Mouse (Mus musculus) limb, embryonic 15.5 days (tissue): ENCODE measurements around the gene Plxna1. TPM values are rescaled to one million over a fixed set of nuclear protein-coding genes. Genes with fewer than 3 reads are reported as not detected.

Experiments used
- ATAC-seq: fragments of 200-750 bp; cut with Nextera tagmentation; 2 replicates; pipeline ENCODE4 v1.8.0; 2017; ENCODE audit warnings: low read depth, moderate TSS enrichment; ENCODE audit not compliant: insufficient number of reproducible peaks, low FRiP score, low TSS enrichment
- H3K27ac ChIP-seq: fragments of 300-500 bp; sonication (generic); 2 replicates; pipeline ENCODE4 v1.5.1; 2015; ENCODE audit warnings: moderate library complexity, mild to moderate bottlenecking, inconsistent platforms
- H3K27me3 ChIP-seq: fragments of 300-500 bp; sonication (generic); 2 replicates; pipeline ENCODE4 v1.6.1; 2015; ENCODE audit warnings: inconsistent platforms
- H3K36me3 ChIP-seq: fragments of 300-500 bp; sonication (generic); 2 replicates; pipeline ENCODE4 v1.6.1; 2015; ENCODE audit warnings: inconsistent platforms
- H3K4me1 ChIP-seq: fragments of 300-500 bp; sonication (generic); 2 replicates; pipeline ENCODE4 v1.6.1; 2015; ENCODE audit warnings: inconsistent platforms
- H3K4me2 ChIP-seq: fragments of 300-500 bp; sonication (generic); 2 replicates; pipeline ENCODE4 v1.6.1; 2015; ENCODE audit warnings: mild to moderate bottlenecking, inconsistent platforms
- H3K4me3 ChIP-seq: fragments of 300-500 bp; sonication (generic); 2 replicates; pipeline ENCODE4 v1.5.1; 2015; ENCODE audit warnings: mild to moderate bottlenecking, inconsistent platforms
- H3K9ac ChIP-seq: fragments of 300-500 bp; sonication (generic); 2 replicates; pipeline ENCODE4 v1.6.1; 2015; ENCODE audit warnings: inconsistent platforms
- H3K9me3 ChIP-seq: fragments of 300-500 bp; sonication (generic); 2 replicates; pipeline ENCODE4 v1.6.1; 2016; ENCODE audit warnings: inconsistent platforms
- WGBS: fragments of 180-500 bp; shearing (Covaris S2); methylation state at CpG from one replicate; pipeline ENCODE4 v1.1.7; 2015; 5-methylcytosine and 5-hydroxymethylcytosine counted together
- polyA plus RNA-seq: library from polyadenylated mRNA; unstranded; fragments of >200 nt; fragmentation: Nextera tagmentation; extraction: Ambion mirVana; gene quantifications from 2 replicates; pipeline ENCODE4 v1.2.1, GENCODE M21; 2015

Gene Plxna1
- polyA plus RNA-seq, 1 experiment from 2014 or later, result 31.8 TPM

DNA sequence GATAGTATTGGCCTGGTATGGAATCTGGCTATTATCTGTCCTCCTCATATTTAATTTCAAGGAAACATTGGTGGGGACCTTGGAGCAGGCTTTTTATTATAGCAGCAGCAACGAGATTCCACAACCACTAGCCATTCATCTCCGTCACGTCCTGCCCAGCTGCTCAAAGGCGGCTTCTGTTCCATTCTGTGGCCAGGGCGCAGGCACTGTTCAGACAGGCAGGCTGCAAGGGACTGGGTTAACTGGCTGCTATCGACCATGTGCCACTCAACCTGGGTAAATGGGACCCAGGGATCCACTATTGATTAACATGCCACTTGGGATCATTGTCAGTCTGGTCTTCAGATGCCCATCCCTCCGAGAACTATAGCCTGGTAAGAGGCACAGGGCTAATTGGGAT is 27.4 kb upstream of the Plxna1 start:
- H3K27me3 ChIP-seq, result no peaks in the 10 kb centered on the region
- H3K27ac ChIP-seq, result no peak overlapping the region
- H3K4me3 ChIP-seq, result no peak overlapping the region
- H3K36me3 ChIP-seq, result no peaks in the 10 kb centered on the region
- H3K9ac ChIP-seq, result no peak overlapping the region
- no peak for ATAC-seq
- H3K4me2 ChIP-seq, result no peak overlapping the region
- no peaks in the 10 kb centered on the region for H3K9me3 ChIP-seq
- WGBS, result 72% methylated on average over 7 of the region's 7 CpGs
- H3K4me1 ChIP-seq, result no peaks in the 10 kb centered on the region

DNA sequence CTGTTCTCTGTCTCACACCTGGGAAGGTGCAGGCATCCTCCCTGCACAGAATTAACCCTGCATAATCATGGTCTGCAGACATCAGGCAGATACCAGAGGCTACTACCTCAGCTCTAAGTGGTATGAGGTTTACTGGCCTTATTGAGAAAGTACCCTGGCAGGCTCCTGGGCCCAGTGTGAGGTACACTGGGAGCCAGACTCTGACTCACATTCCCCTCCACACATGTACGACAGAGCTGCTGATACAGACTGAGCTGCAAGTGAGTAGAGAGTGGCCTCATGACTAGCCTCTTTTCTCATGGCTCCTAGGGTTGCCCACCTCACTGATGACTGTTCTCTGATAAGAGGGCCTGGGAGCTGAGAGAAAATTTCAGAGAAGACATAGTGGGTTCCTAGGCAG is 24.5 kb upstream of the Plxna1 start:
- H3K27ac ChIP-seq, result no peak overlapping the region
- no peaks in the 10 kb centered on the region for H3K9me3 ChIP-seq
- H3K4me3 ChIP-seq, result no peak overlapping the region
- H3K4me1 ChIP-seq, result no peaks in the 10 kb centered on the region
- no peaks in the 10 kb centered on the region for H3K36me3 ChIP-seq
- no peak for ATAC-seq
- H3K4me2 ChIP-seq, result no peak overlapping the region
- 56% methylated on average over 1 of the region's 1 CpGs for WGBS
- no peak overlapping the region for H3K9ac ChIP-seq
- no peaks in the 10 kb centered on the region for H3K27me3 ChIP-seq

DNA sequence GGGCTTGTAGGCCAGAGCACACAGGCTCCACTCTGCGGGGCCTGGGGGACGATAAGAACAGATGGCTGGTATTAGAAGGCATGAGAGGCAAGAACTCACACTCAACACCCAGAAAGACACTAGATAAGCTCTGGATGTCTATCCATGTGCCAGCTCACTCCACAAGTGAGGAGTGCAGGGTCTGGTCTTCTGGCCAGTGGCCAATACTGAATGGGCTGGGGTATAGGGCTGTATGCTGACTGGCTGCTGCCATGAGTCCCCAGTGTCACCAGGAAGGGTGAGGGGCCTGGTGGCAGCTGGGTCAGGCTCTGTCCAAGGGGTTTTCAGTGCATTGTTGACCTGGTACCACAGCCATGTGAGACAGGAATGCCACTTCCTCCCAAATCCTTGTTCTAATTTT is 22.3 kb upstream of the Plxna1 start:
- no peaks in the 10 kb centered on the region for H3K27me3 ChIP-seq
- no peak overlapping the region for H3K4me3 ChIP-seq
- H3K9ac ChIP-seq, result no peak overlapping the region
- no peak overlapping the region for H3K4me2 ChIP-seq
- H3K27ac ChIP-seq, result no peak overlapping the region
- no peaks in the 10 kb centered on the region for H3K36me3 ChIP-seq
- no peaks in the 10 kb centered on the region for H3K4me1 ChIP-seq
- no peak for ATAC-seq
- no peaks in the 10 kb centered on the region for H3K9me3 ChIP-seq
- 87% methylated on average over 2 of the region's 2 CpGs for WGBS

DNA sequence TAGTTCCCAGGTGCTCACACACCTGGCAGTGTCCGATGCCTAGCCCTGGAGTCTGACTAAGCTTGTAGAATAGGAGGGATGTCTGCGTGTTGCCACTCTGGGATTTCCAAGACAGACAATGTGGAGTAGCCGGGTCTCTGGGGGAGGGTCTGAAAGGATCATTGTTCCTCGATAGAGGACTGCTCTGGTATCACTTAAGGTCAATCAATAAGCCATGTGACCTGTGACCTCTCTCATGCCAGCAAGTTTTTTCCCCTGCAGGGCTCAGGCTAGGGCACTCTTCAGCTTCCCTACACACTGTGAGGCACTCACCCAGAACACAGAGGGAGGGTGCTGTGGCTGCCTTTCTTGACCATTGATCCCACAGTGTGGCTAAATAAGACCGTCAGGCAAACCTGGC is 19.4 kb upstream of the Plxna1 start:
- no peaks in the 10 kb centered on the region for H3K27me3 ChIP-seq
- H3K4me2 ChIP-seq, result no peak overlapping the region
- no peak overlapping the region for H3K4me3 ChIP-seq
- no peak overlapping the region for H3K27ac ChIP-seq
- H3K9me3 ChIP-seq, result no peaks in the 10 kb centered on the region
- no peak overlapping the region for H3K9ac ChIP-seq
- ATAC-seq, result no peak
- H3K4me1 ChIP-seq, result no peaks in the 10 kb centered on the region
- H3K36me3 ChIP-seq, result no peaks in the 10 kb centered on the region
- WGBS, result 67% methylated on average over 5 of the region's 5 CpGs

DNA sequence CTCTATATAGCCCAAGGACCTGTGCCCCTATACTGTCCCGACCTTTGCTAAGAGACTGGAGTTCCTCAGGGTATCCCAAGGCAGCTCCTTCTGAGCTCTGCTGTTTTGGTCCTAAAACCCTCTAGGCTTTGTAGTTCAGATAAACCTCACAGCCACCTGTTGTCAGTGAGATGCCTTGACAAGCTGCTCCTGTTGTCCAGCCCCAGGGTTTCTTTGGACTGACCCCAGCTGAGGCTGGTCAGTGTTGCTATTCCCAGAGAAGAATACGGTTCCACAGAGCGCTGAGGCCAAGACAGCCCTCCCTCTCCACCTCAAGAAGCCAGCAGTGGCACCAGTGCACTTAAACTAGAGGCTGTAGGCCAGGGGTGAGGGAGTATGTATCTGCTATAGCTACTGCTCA is 18.8 kb upstream of the Plxna1 start:
- Histone ChIP-seq H3K4me2 (no peak overlapping the region), H3K9me3 (no peaks in the 10 kb centered on the region), H3K27me3 (no peaks in the 10 kb centered on the region), H3K4me1 (no peaks in the 10 kb centered on the region), H3K9ac (no peak overlapping the region), H3K36me3 (no peaks in the 10 kb centered on the region), H3K27ac (no peak overlapping the region), H3K4me3 (no peak overlapping the region)
- no peak for ATAC-seq
- WGBS, result 74% methylated on average over 3 of the region's 3 CpGs

DNA sequence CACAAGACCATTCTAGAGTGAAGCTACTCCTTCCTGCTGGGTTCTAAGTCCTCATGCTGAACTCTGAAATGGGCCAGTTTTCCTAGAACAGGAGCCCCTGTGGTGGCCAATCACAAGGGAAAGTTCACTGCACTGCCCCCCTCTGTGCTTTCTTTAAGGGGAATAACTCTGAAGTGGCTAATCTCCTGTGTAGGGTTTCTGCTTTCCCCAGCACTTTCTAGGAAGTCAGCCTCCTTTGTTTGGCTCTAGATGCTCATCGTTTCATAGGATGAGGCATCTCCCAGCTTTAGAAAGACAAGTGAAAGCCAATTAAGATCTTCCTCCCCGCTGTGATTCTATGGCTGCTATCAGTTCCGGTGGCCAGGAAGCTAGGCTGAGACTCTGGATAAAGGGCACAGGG is 18.3 kb upstream of the Plxna1 start:
- Histone ChIP-seq H3K4me2 (no peak overlapping the region), H3K4me3 (no peak overlapping the region), H3K36me3 (no peaks in the 10 kb centered on the region), H3K27ac (no peak overlapping the region), H3K27me3 (no peaks in the 10 kb centered on the region), H3K9me3 (no peaks in the 10 kb centered on the region), H3K4me1 (no peaks in the 10 kb centered on the region), H3K9ac (no peak overlapping the region)
- 63% methylated on average over 3 of the region's 3 CpGs for WGBS
- ATAC-seq, result no peak

DNA sequence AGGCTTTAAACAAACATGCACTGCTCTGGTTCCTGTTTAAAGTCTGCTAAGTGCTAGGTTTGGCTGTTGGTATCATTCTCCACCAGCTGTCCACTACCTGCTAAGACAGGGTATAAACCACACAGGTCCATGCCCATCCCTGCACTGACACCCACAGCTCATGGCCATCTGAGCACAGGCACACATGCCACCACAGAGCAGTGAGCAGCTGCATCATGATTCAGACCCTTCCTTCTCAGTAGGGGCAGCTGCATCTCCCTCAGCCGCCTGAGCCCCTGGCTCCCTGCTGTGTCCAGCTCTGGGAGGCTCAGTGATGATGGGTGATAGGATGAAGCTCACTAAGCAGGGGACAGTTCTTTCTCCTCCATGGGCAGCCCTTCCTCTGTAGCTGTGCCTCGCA is 15.8 kb upstream of the Plxna1 start:
- 69% methylated on average over 2 of the region's 2 CpGs for WGBS
- no peaks in the 10 kb centered on the region for H3K4me1 ChIP-seq
- no peak overlapping the region for H3K4me2 ChIP-seq
- H3K9me3 ChIP-seq, result no peaks in the 10 kb centered on the region
- no peaks in the 10 kb centered on the region for H3K27me3 ChIP-seq
- no peaks in the 10 kb centered on the region for H3K36me3 ChIP-seq
- no peak overlapping the region for H3K9ac ChIP-seq
- no peak overlapping the region for H3K27ac ChIP-seq
- no peak overlapping the region for H3K4me3 ChIP-seq
- no peak for ATAC-seq

DNA sequence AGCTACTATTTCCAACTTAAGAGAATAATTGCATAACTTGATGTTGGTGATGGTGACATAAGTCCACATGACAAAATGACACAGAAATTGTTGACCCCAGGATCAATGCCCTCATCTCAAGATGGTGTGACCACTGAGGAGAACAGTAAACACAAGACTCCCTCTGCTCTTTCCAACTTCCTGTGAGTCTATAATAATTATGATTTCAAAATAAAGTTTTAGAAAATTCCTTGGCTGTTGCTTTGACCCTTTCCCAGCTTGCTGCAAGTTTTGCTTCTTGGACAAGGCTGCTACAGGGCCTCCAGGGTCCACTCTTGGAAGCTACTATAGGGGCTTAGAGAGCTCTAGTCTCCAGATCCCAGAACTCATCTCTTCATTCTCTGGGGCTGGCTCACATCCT is 6.4 kb upstream of the Plxna1 start:
- ATAC-seq, result no peak
- Histone ChIP-seq H3K27me3 (peaks cover 2% of the 10 kb centered on the region; the same call in 1 of the 2 replicates), H3K4me1 (peaks cover 6% of the 10 kb centered on the region; the same call in 1 of the 2 replicates), H3K9me3 (no peaks in the 10 kb centered on the region), H3K36me3 (no peaks in the 10 kb centered on the region), H3K9ac (no peak overlapping the region), H3K4me3 (no peak overlapping the region), H3K4me2 (no peak overlapping the region), H3K27ac (no peak overlapping the region)

DNA sequence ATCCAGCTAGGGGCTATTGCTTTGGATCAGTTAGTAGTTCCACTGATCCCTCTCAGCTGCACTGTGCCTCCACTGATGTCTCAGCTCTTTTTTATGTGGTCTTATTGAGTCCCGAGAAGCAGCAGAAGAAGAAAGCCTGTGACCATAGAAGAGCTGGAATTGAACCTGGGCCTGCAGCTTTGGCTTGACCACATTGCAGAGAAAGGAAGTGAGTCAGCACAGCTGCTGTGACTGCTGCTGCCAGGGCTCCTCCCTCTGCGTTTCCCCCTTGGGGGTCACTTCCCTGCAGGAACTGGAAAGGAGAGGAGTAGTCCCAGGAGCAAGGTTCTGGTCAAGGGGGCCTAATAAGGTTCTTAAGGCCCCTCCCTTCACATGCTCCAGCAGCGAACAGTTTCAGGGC is 1.9 kb upstream of the Plxna1 start:
- Histone ChIP-seq H3K27ac (no peak overlapping the region), H3K4me2 (no peak overlapping the region), H3K4me3 (no peak overlapping the region), H3K9me3 (no peaks in the 10 kb centered on the region), H3K9ac (no peak overlapping the region), H3K36me3 (no peaks in the 10 kb centered on the region), H3K4me1 (peaks cover 37% of the 10 kb centered on the region), H3K27me3 (peaks cover 4% of the 10 kb centered on the region; the same call in 1 of the 2 replicates)
- ATAC-seq, result no peak
- WGBS, result 53% methylated on average over 3 of the region's 3 CpGs

DNA sequence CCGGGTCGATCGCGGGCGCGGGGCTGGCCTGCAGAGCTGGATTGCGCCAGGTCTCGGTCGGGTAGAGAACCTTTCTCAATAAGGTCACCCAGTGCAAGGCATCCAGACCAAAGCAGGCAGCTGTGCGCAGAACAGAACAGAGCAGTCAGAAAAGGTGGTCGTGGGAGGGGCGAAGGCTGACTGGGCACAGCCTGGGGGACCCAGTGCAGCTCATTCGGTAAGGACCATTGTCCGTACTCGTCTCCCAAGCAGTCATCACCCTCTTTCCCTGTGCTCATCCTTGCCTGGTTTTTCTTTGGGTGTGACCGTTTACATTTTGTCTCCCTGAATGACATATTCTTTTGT is 659 bp upstream of the Plxna1 start:
- Histone ChIP-seq H3K4me1 (peaks cover 48% of the 10 kb centered on the region), H3K4me2 (peak overlapping the region; percentile 97), H3K27me3 (peaks cover 4% of the 10 kb centered on the region; the same call in 1 of the 2 replicates), H3K4me3 (peak overlapping the region; percentile 97), H3K9ac (peak overlapping the region; percentile 50; the same call in 1 of the 2 replicates), H3K9me3 (no peaks in the 10 kb centered on the region), H3K36me3 (no peaks in the 10 kb centered on the region), H3K27ac (no peak overlapping the region)
- WGBS, result 7% methylated on average over 16 of the region's 16 CpGs
- no peak; the same call in 1 of the 2 replicates for ATAC-seq

DNA sequence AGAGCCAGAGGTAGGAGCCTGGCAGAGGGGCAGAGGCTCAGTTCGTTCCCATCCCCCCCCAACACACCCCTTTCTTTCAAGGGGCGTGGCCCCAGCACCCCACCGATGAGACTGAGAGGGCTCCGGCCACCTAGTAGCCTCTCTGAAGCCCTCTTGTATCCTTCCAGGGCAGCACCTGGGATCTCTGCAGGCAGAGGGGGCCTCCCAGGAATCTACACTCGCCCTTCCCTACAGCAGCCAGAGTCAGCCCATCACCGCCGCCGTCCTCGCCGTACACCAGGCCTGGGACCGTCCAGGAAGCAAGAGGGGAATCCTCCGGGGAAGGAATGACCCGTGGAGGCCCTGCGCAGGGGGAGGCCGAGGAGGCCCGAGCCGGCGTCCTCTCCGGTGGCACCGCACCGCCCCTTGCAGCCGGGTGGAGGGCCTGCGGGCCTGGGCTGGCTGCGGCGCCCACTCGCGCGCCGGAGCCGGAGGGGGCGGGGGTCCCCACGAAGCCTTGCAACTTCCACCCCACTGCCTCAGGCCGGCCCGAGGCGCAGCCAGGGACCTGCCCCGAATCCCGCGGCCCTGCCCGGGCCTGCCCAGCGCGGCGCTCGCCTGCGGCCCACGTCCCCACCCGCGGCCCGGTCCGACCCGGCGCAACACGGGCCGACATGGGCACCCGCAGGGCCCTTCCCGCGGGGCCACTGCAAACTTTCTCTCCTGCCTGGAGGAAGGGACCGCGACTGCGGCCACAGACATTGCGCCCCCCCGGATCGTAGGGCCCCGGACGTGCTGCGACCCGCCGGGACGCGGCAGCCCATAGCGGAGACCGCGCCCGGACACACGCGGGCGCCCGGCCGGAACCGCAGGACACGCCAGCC is 771 bp downstream of the Plxna1 start:
- H3K4me1 ChIP-seq, result peaks cover 48% of the 10 kb centered on the region
- peak overlapping the region; percentile 94 for H3K9ac ChIP-seq
- H3K4me3 ChIP-seq, result peak overlapping the region; percentile 97
- peaks cover 4% of the 10 kb centered on the region; the same call in 1 of the 2 replicates for H3K27me3 ChIP-seq
- 0 out of 2 replicates have a peak, but pooled peaks have one; percentile 4 for ATAC-seq
- WGBS, result under 1% methylated on average over 80 of the region's 80 CpGs
- peaks cover 11% of the 10 kb centered on the region for H3K36me3 ChIP-seq
- peak overlapping the region; percentile 97 for H3K4me2 ChIP-seq
- H3K27ac ChIP-seq, result peak overlapping the region; percentile 84
- H3K9me3 ChIP-seq, result no peaks in the 10 kb centered on the region

DNA sequence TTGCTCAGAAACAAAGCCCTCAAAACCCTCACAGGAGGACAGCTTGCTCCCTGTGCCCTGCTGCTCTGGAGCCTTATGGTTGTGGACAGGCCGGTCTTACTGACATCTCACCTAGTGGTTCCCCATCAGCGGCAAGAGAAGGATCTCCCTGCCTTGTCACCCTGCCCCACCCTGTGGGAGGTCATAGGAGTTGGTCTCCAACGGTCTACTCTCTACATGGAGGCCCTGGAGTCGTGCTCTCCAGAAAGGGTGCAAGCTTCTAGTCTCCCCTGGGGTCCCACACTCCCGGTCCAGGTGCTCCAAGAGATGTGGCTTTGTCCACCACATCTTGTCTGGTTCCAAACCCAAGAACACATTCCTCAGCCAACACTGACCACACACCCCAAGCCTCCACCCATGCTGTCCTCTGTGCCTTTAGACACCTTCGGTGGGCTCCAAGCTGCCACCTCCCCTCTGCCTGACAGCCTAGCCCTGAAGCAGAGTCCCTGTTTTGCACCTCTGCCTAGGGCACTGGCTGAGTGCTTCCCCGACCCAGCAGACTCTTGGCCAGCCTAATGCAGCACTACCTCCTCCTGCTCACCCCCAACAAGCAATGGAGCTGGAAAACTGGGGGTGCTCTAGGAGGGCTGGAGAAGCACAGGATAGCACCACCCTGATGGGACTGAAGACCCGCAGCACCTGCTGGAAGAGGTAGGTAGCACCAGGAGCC is 1.6 kb downstream of the Plxna1 start:
- Histone ChIP-seq H3K4me1 (peaks cover 55% of the 10 kb centered on the region), H3K9me3 (no peaks in the 10 kb centered on the region)

More for the DNA sequence above, 1.6 kb downstream of the Plxna1 start:
- peak overlapping the region; percentile 94 for H3K9ac ChIP-seq
- ATAC-seq, result no peak
- H3K36me3 ChIP-seq, result peaks cover 19% of the 10 kb centered on the region
- peaks cover 4% of the 10 kb centered on the region; the same call in 1 of the 2 replicates for H3K27me3 ChIP-seq
- H3K4me3 ChIP-seq, result peak overlapping the region; percentile 97
- peak overlapping the region; percentile 97 for H3K4me2 ChIP-seq
- H3K27ac ChIP-seq, result 0 out of 2 replicates have a peak overlapping the region, but pooled peaks have one; percentile 24
- 45% methylated on average over 8 of the region's 8 CpGs for WGBS
